Mouse (Mus musculus) left cerebral cortex, adult 2 months (tissue): ENCODE data around the gene Vmn1r120. TPM values are rescaled to one million over a fixed set of nuclear protein-coding genes. Genes with fewer than 3 reads are reported as not detected.
"Not testable (repeated sequence)": the region's sequence is repeated elsewhere in the genome, so short reads cannot be mapped to it uniquely, and the experiment has no call there.

Experiments
- DNase-seq, 2 experiments: peaks; one replicate each; pipeline ENCODE4 v3.0.0; 2021 to 2022; ENCODE audit warnings: low spot score in 2 of 2, mixed read lengths in 1 of 2; ENCODE audit errors: extremely low spot score in 1 of 2
- H3K27ac ChIP-seq: fragments of 200-600 bp; 2 replicates; pipeline ENCODE4 v1.8.1; 2022
- H3K4me3 ChIP-seq: fragments of 200-600 bp; 2 replicates; pipeline ENCODE4 v1.8.1; 2022
- intact Hi-C: fragments of 180-260 bp; cut with DNase I; formaldehyde crosslinking; loops from one replicate; pipeline ENCODE4 v1.15.1; 2025
- long read RNA-seq, 2 experiments: library from polyadenylated mRNA; stranded (forward); transcript quantifications; one replicate each; pipeline ENCODE4 v2.0.0; 2021; ENCODE audit warnings: borderline mapping rate in 2 of 2
- total RNA-seq, 2 experiments: library from RNA; stranded (reverse); gene quantifications; 2 replicates each; pipeline ENCODE4 v1.2.3; 2021

Vmn1r120 gene
- total RNA-seq, result not detected
- long read RNA-seq, experiment 1, result 0 reads
- long read RNA-seq, experiment 2, result 0 reads

DNA sequence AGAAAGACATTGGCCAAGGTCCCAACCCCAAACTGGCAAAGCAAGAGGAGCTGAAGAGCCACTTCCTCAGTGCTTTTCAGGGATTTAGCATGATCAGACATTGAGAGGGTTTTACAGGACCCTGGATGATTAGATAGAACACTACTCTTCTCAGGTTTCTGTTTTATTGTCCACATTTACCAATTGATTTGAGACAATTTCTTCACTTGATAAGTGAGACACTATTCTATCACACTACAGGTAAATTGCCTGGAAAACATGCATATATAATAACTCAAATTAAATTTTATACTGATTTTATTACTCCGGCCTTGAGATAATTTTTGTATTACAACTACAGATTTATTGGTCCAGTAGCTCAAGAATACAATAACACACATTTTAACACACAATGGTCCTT lies at the start of gene Vmn1r120:
Gene Vmn1r120, minus strand, starts transcription at position 101 of the 400 bp plus-strand sequence.
- H3K27ac ChIP-seq, H3K4me3 ChIP-seq, DNase-seq, intact Hi-C loops: not testable (repeated sequence)

DNA sequence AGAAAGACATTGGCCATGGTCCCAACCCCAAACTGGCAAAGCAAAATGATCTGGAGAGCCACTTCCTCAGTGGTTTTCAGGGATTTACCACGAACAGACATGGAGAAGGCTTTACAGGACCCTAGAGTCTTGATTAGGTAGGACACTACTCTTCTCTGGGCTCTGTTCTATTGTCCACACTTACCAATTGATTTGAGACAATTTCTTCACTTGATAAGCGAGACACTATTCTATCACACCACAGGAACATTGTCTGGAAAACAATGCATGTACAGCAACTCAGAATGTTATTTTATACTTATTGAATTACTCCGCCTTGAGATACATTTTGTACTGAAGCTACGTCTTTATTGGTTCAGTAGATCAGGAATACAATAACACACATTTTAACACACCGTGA lies 44.8 kb upstream of the Vmn1r120 start, which contains the start of gene Vmn1r121:
Gene Vmn1r121, minus strand, starts transcription at position 101 of the 400 bp plus-strand sequence.
- H3K27ac ChIP-seq, DNase-seq, intact Hi-C loops, H3K4me3 ChIP-seq: not testable (repeated sequence)

DNA sequence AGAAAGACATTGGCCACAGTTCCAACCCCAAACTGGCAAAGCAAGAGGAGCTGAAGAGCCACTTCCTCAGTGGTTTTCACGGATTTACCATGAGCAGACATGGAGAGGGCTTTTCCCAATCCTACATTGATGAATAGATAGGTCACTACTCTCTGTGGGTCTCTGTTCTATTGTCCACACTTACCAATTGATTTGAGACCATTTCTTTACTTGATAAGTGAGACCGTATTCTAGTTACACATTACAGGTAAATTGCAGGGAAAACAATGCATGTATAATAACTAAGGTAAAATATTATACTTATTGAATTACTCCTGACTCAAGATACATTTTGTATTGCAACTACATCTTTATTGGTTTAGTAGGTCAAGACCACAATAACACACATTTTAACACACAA lies 41.2 kb downstream of the Vmn1r120 start, which contains the start of gene Vmn1r119:
Gene Vmn1r119, minus strand, starts transcription at position 101 of the 400 bp plus-strand sequence.
- H3K4me3 ChIP-seq, H3K27ac ChIP-seq, DNase-seq, intact Hi-C loops: not testable (repeated sequence)

Other genes starting within 250 kb of the Vmn1r120 start
- gene Vmn1r114, start 241.6 kb downstream of the Vmn1r120 start, total RNA-seq, result not detected
- not detected for gene Vmn1r115, start 208.8 kb downstream of the Vmn1r120 start, total RNA-seq
- gene Vmn1r116, start 181.5 kb downstream of the Vmn1r120 start, total RNA-seq, result not detected
- gene Vmn1r117, start 169.7 kb downstream of the Vmn1r120 start, total RNA-seq, result not detected
- not detected for gene Vmn1r118, start 141.4 kb downstream of the Vmn1r120 start, total RNA-seq
- gene Vmn1r119, start 41.3 kb downstream of the Vmn1r120 start, total RNA-seq, result not detected
- not detected for gene Vmn1r121, start 44.7 kb upstream of the Vmn1r120 start, total RNA-seq
- gene Vmn1r122, start 80.3 kb upstream of the Vmn1r120 start, total RNA-seq, result not detected
- not detected for gene Vmn1r123, start 108.4 kb upstream of the Vmn1r120 start, total RNA-seq
- not detected for gene Gm5157, start 136.6 kb upstream of the Vmn1r120 start, total RNA-seq
- gene Vmn1r124, start 206.8 kb upstream of the Vmn1r120 start, total RNA-seq, result not detected
- not detected for gene Vmn1r125, start 218.4 kb upstream of the Vmn1r120 start, total RNA-seq
- not detected for gene Vmn1r126, start 247.7 kb upstream of the Vmn1r120 start, total RNA-seq